Mouse (Mus musculus): ENCODE measurements around the gene Fzd4. TPM values are rescaled to one million over a fixed set of nuclear protein-coding genes. Genes with fewer than 3 reads are reported as not detected.
A peak's percentile ranks its signal among the peaks of the same experiment; 100 is the strongest.

Gene Fzd4
- polyA plus RNA-seq (2015; fragmentation: Nextera tagmentation; extraction: Ambion mirVana): 1.5 TPM in 2 replicates

DNA sequence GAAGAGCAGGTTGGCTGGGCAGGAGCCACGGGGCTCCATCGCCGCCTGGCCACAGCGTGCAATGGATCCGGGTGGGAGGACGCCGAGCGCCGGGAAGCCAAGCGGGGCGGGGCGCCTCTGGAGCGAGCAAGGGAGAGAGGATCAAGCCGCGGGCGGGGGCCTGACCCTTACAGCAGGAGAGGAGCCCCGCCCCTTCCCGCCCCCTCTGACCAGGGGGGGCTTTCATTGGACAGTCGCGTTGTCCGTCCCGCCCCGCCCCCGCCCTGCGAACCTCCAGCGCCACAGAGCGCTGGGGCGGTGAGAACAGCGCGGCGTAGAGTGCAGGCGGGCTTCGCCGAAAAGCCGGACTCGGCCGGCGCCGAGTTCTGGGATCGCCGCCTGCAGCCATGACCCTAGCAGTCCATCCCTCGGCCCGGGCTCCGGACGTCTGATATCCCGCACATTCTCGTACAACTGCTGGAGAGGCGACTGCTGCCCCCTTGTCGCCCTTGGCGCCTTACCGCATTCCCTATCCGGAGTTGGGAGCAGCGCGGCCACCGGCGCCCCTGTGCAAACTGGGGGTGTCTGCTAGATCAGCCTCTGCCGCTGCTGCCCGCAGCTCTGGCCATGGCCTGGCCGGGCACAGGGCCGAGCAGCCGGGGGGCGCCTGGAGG is at the start of gene Fzd4, which contains the start of gene Tmem135:
Gene Fzd4, plus strand, starts transcription at position 275 of the 653 bp plus-strand sequence.
Gene Tmem135, minus strand, starts transcription at position 142 of the 653 bp plus-strand sequence.
- peak; percentile 64 for DNase-seq (ENCODE audit: low spot score)

DNA sequence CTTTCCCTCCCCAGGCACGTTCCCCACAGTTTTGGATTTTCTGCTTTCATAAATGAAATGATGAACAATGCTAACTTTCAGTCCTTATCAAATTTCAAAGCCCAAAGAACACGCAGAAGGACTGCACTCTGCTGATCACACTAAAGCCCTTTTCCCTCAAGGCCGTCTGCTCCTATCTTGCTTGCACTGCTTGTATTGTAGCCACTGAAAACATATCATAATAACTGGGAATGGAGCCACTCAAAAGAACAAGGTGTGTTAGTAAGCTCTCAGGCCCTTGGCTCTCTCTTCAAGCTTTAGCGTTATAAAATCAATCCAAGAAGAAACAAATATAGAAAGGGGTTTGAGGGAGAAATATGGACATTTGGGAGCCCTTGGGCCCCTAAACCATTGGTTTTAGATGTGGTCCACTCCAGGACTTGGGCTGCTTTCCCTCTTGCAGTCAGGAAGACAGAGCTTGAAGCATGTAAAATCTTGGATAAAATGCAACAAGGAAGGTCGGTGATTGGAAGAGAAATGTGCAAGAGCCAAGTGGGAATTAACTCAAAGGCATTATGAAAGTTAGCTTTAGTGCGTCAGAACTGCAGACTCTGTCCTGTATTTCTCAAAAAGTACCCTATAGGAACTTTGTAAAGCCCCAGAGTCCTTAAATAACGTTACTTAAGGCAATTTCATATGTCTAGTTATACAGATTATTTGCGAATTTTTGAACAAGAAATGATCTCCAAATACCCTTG is 48.5 kb upstream of the Fzd4 start:
- DNase-seq (ENCODE audit: low spot score): no peak

GRCm38 (mm10) chr7:89356307-89356706 is 47.8 kb upstream of the Fzd4 start:
- DNase-seq (ENCODE audit: low spot score): no peak

GRCm38 (mm10) chr7:89363975-89364374 is 40.2 kb upstream of the Fzd4 start:
- DNase-seq (ENCODE audit: low spot score): no peak

GRCm38 (mm10) chr7:89365135-89365880 is 38.8 kb upstream of the Fzd4 start:
- DNase-seq (ENCODE audit: low spot score): no peak

DNA sequence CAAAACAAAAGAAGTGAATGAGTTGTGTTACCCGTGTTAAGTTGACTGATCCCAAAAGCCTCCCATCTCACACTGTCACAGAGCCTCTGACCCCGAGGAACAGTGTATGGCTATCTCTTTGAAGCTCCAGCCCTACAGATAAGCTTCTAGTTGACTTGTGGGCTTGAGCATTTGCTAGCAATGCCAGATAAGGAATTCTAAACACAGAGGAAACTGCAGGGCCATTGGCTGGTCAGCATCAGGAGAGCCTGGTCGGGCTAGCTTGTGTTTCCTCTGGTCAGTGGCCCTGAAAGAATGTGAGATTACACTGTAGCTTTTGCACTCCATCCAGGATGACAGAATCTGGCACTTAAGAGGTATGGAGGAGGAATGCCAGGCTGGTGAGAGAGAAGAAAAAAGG is 36.5 kb upstream of the Fzd4 start:
- DNase-seq (ENCODE audit: low spot score): no peak

GRCm38 (mm10) chr7:89370086-89370485 is 34.1 kb upstream of the Fzd4 start:
- no peak for DNase-seq (ENCODE audit: low spot score)

GRCm38 (mm10) chr7:89370917-89371316 is 33.2 kb upstream of the Fzd4 start:
- DNase-seq (ENCODE audit: low spot score): peak; percentile 9

- no peak for DNase-seq (ENCODE audit: low spot score)
Observed at GRCm38 (mm10) chr7:89371623-89372295, 32.4 kb upstream of the Fzd4 start.

DNA sequence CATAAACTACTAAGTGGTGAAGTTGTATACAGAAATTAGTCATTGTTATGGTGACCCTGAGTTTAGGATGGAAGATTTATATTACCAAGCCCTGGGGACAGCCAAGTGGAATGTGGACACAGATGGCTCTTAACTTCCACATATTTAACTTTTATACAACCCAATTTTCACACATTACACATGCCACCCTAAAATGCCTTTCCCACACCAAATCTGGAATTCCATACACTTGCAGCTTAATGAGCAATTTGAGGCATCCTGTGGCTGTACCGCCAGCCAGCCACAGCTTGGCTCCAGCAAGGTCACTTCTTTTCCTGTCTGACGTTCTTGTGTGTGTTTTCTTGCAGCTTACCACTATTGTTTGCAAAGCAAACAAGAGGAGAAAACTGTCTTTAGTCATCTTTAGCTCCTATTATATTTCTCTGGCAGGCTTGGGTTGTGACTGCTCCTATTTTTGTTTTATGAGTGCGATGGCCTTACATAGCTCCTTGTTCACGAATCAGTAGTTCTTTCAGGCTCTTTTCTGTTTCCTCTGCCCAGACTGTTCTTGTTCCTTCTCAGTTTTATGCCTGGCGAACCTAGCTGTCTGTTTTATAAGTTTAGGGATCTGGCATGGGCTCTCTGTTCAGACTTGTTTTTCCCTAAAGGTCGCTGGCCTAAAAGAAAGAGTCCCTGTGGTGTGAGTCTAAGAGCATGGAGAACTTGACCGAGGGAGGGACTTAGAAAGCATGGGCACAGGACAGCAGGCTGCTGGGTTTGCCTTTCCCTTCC is 23.0 kb upstream of the Fzd4 start:
- no peak for DNase-seq (ENCODE audit: low spot score)

DNA sequence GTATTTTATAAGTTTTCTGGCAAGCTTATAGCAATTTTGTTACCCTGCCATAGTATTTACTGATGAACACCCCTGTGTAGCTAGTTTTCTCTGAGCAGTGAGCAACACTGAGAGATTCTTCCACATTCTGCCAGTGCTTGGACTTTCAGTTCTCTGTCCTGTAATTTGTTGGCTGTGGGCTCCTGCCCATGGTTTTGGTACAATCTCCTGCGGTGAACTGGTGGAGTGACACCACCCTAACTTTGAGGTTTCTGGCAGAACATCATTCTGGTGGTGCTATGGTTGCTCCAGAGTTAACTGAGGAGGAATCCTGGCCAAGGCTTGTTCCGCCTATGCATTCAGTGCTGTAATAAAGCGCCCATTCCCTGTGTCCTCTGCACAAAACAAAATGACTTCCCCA is 21.3 kb upstream of the Fzd4 start:
- no peak for DNase-seq (ENCODE audit: low spot score)

GRCm38 (mm10) chr7:89388981-89389380 is 15.2 kb upstream of the Fzd4 start:
- DNase-seq (ENCODE audit: low spot score): no peak

DNA sequence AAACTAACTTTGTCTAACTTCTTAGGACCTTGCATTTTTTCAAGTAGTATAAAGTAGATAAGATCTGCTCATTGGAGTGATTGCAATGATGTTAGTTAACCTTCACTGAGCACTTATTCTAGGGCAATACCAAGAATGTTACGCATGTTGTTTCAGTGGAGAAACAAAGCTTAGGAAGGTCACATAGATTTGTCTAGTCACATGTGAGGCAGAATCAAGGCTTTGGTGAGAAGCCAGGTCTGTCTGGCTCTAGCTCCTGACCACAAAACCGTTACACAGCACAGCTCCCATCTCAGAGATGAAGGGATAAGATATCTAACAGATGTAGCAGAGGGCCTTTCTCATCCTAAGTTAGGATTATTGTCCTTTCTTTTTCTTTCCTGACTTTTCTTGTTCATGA is 13.5 kb upstream of the Fzd4 start:
- DNase-seq (ENCODE audit: low spot score): no peak

DNA sequence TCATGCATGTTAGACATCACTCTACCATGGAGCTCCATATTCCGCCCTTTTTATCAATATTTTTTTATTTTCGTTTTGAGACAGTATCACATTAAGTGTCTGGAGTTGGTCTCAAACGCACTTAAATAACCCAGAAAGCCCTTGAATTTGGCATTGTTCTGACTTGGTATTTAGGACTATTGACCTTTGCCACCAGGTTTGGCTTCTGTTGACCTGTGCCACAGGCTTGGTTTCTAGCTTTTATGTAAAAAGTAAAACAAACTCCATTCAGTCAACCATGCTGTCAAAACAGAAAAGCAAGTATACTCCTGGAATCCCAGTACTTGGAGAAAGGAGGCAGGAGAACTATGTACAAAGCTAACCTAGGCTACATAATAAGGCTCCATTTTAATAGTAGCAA is 12.9 kb upstream of the Fzd4 start:
- DNase-seq (ENCODE audit: low spot score): no peak

DNA sequence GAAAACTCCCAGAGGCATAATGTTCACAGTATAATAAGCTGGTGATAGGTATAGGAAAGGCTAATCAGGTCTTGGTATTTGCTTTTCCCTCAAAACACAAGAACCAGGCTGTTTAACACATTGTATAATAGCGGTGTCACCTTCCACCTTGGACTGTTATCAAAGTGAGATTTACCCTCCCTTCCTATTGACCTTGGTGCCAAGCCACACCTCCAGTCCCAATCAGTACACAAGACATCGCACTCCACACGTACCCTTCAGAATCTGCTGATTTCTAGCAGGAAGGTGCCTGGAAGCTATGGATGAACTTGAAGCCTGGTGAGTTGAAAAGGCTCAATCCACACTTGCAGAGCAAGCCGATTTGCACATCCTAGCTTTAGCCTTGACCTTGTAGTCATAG is 12.3 kb upstream of the Fzd4 start:
- no peak for DNase-seq (ENCODE audit: low spot score)

- no peak for DNase-seq (ENCODE audit: low spot score)
Observed at GRCm38 (mm10) chr7:89392388-89392787, 11.8 kb upstream of the Fzd4 start.

DNA sequence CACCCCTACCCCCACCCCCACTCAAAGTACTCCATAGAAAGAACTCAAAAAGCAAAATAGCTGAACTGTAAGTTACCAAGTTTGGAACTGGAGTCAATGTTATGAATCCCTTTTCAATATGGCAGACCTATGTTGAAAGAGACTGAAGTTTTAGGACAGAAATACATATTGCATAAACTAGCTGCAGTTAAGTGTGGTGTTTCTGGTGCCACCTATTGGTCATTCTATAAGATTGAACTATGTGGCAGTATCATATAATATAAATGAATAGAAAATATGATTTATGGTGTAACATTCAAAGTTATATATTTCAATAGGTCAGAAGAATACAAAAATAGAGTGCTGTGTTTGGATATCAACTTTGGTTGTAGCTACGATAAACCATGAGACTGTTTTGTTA is 11.3 kb upstream of the Fzd4 start:
- no peak for DNase-seq (ENCODE audit: low spot score)

GRCm38 (mm10) chr7:89395399-89395798 is 8.8 kb upstream of the Fzd4 start:
- DNase-seq (ENCODE audit: low spot score): no peak

- no peak for DNase-seq (ENCODE audit: low spot score)
Observed at GRCm38 (mm10) chr7:89396386-89396785, 7.8 kb upstream of the Fzd4 start.

GRCm38 (mm10) chr7:89397837-89398534 is 6.2 kb upstream of the Fzd4 start:
- DNase-seq (ENCODE audit: low spot score): no peak

Data from thymus, postnatal 0 days (tissue).